Mouse (Mus musculus): ENCODE measurements at regions not wholly inside any gene's neighbourhood (a gene's known extent, or its start where the extent isn't known, plus 50 kb on each side); places are given as distances from the start of the nearest gene placed in this dataset.

DNA sequence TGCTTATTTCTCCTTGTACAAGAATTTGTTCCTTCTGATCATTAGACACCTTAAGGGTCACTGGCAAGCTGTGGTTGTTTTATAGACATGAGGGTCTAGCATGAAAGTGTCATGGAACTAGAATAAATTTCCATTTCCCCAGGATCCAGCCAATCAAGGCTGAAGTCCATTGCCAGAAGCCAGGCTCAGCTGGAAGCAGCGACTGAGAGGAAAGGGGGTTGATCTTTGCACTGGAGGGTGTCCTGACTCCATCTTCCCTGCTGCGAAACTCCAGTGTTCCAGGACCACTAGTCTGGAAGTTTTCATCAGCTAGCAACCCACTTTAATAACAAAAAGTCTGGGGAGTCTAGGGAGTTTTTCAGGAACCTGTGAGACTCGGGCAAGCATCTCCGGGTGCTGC, 517.0 kb downstream of the Kcnj2 start:
- 0 out of 2 replicates have a peak, but pooled peaks cover 5% of the 10 kb centered on the region for H3K9me3 ChIP-seq (ENCODE audit: control insufficient read depth, low read length)
- no peak for DNase-seq (ENCODE audit: low spot score)
- ATAC-seq (ENCODE audit: low FRiP score, low read depth), result no peak
- WGBS, result 56% methylated on average over 4 of the region's 4 CpGs
- no peaks in the 10 kb centered on the region for H3K36me3 ChIP-seq (ENCODE audit: control insufficient read depth, insufficient read depth, low read length)
- H3K4me3 ChIP-seq (replicated peaks; ENCODE audit: low read length), result no peak overlapping the region
- H3K4me1 ChIP-seq (ENCODE audit: control insufficient read depth, insufficient read depth, low read length), result 0 out of 2 replicates have a peak, but pooled peaks cover 2% of the 10 kb centered on the region
- no peak overlapping the region for H3K27ac ChIP-seq (replicated peaks; ENCODE audit: low read depth, low read length)
- H3K27me3 ChIP-seq (ENCODE audit: control insufficient read depth, insufficient read depth, low read length), result no peaks in the 10 kb centered on the region
- H3K9ac ChIP-seq (ENCODE audit: low read depth, low read length, severe bottlenecking), result no peak overlapping the region
- 0 out of 2 replicates have a peak overlapping the region, but pooled peaks have one; percentile 34 for H3K4me2 ChIP-seq (replicated peaks; ENCODE audit: low read depth, low read length, severe bottlenecking)
- TF ChIP-seq POLR2A (IDR thresholded peaks at IDR 0.05; ENCODE audit: borderline replicate concordance, extremely low read depth, insufficient read depth, insufficient read length), result no peak

DNA sequence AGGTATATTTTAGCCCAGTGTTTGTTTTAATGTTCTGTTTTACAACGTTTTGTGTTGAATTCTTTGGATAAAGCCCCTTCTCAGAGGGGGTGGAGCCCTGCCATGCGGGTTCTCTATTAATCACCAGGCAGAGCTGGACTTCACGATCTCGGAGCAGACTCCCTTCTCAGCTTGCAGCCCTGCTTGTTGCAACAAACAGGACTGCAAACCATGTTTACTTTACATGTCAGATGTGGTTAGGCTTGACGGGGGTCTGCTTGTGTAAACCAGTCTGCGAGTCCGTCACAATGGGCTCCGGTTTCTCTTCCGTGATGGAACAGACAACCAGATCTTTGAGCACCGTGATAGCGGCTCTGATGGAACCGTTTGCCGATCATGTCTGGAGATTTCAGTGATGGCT, 517.6 kb downstream of the Kcnj2 start:
- WGBS, result 50% methylated on average over 13 of the region's 13 CpGs

DNA sequence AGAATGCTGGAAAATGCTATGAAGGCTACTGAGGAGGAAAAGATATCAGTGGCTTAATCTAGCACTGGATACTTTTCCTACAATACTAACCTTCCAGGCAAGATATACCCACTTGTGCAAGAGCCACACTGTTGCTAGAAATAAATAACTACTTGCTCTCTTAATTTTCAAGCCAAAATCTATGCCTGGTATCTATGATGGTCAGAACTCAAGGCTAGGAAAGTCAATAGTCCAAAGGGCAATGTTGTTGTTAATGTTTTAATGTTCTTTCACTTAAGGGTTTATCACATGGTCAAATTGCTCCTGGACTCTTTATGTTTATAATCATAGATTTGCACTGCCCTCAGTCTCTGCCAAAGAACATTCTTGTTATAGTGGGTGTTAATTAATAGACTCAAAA, 533.5 kb downstream of the Kcnj2 start:
- no peaks in the 10 kb centered on the region for H3K27me3 ChIP-seq (ENCODE audit: control insufficient read depth, insufficient read depth, low read length)

More for the DNA sequence above, 517.6 kb downstream of the Kcnj2 start:
- 0 out of 2 replicates have a peak, but pooled peaks cover 5% of the 10 kb centered on the region for H3K9me3 ChIP-seq (ENCODE audit: control insufficient read depth, low read length)
- no peak overlapping the region for H3K9ac ChIP-seq (ENCODE audit: low read depth, low read length, severe bottlenecking)
- no peaks in the 10 kb centered on the region for H3K27me3 ChIP-seq (ENCODE audit: control insufficient read depth, insufficient read depth, low read length)
- H3K4me2 ChIP-seq (replicated peaks; ENCODE audit: low read depth, low read length, severe bottlenecking), result peak overlapping the region; percentile 34
- ATAC-seq (ENCODE audit: low FRiP score, low read depth) (no peak), DNase-seq (ENCODE audit: low spot score) (no peak)
- H3K4me3 ChIP-seq (replicated peaks; ENCODE audit: low read length), result 0 out of 2 replicates have a peak overlapping the region, but pooled peaks have one; percentile 4
- H3K36me3 ChIP-seq (ENCODE audit: control insufficient read depth, insufficient read depth, low read length), result no peaks in the 10 kb centered on the region
- TF ChIP-seq POLR2A (IDR thresholded peaks at IDR 0.05; ENCODE audit: borderline replicate concordance, extremely low read depth, insufficient read depth, insufficient read length), result no peak
- no peak overlapping the region for H3K27ac ChIP-seq (replicated peaks; ENCODE audit: low read depth, low read length)
- H3K4me1 ChIP-seq (ENCODE audit: control insufficient read depth, insufficient read depth, low read length), result 0 out of 2 replicates have a peak, but pooled peaks cover 2% of the 10 kb centered on the region

DNA sequence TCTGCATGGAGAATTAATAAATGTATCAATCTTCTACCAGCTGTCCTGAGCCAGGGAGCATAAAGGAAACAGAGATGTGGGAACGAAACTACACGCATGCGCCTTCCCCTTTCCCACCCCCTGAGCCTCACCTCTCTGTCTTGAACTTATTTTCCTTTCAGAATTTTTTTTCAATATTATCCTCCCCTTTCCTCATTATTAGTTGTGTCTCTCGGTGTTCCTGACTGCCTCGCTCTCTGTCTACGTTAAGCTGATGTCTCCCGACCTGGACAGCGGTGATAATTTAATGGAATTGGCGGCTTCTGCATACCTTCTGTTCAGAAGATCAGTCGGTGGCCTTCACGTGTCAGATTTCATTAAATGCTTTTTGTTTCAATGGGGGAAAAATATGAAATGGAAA, 539.2 kb downstream of the Kcnj2 start:
- ATAC-seq (ENCODE audit: low FRiP score, low read depth), result no peak
- Histone ChIP-seq H3K27ac (replicated peaks; ENCODE audit: low read depth, low read length) (no peak overlapping the region), H3K4me2 (replicated peaks; ENCODE audit: low read depth, low read length, severe bottlenecking) (no peak overlapping the region), H3K4me1 (ENCODE audit: control insufficient read depth, insufficient read depth, low read length) (no peaks in the 10 kb centered on the region), H3K27me3 (ENCODE audit: control insufficient read depth, insufficient read depth, low read length) (no peaks in the 10 kb centered on the region), H3K9ac (ENCODE audit: low read depth, low read length, severe bottlenecking) (no peak overlapping the region), H3K9me3 (ENCODE audit: control insufficient read depth, low read length) (no peaks in the 10 kb centered on the region), H3K4me3 (replicated peaks; ENCODE audit: low read length) (no peak overlapping the region), H3K36me3 (ENCODE audit: control insufficient read depth, insufficient read depth, low read length) (no peaks in the 10 kb centered on the region)
- 77% methylated on average over 11 of the region's 11 CpGs for WGBS
- TF ChIP-seq POLR2A (IDR thresholded peaks at IDR 0.05; ENCODE audit: borderline replicate concordance, extremely low read depth, insufficient read depth, insufficient read length), result no peak
- no peak for DNase-seq (ENCODE audit: low spot score)

More for the DNA sequence above, 533.5 kb downstream of the Kcnj2 start:
- Histone ChIP-seq H3K36me3 (ENCODE audit: control insufficient read depth, insufficient read depth, low read length) (no peaks in the 10 kb centered on the region), H3K4me3 (replicated peaks; ENCODE audit: low read length) (no peak overlapping the region), H3K4me1 (ENCODE audit: control insufficient read depth, insufficient read depth, low read length) (no peaks in the 10 kb centered on the region), H3K9ac (ENCODE audit: low read depth, low read length, severe bottlenecking) (no peak overlapping the region), H3K4me2 (replicated peaks; ENCODE audit: low read depth, low read length, severe bottlenecking) (no peak overlapping the region), H3K27ac (replicated peaks; ENCODE audit: low read depth, low read length) (no peak overlapping the region), H3K9me3 (ENCODE audit: control insufficient read depth, low read length) (no peaks in the 10 kb centered on the region)
- DNase-seq (ENCODE audit: low spot score) (no peak), ATAC-seq (ENCODE audit: low FRiP score, low read depth) (no peak)
- no peak for TF ChIP-seq POLR2A (IDR thresholded peaks at IDR 0.05; ENCODE audit: borderline replicate concordance, extremely low read depth, insufficient read depth, insufficient read length)

DNA sequence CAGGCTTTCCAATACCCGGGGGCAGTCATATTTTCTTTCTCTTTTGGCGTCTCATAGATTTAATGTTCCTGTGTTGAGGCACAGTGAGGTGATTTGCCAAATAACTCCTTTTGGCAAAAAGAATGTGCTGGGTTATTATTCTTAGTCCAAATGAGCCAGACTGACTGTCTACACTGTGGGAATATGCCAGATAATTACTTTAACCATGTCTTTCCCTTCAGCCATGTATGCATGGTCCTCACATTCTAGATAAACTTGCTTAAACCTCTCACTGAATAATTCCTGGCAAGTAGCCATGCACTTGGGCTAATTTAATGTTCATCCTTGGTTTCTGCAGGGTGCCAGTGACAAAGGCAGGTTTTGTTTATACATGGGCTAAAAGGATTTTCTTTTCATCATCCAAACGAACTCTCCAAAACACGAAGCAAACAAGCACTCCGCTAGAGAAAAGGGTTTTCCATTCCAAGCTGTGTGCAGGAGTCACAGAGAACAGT, 544.6 kb downstream of the Kcnj2 start:
- ATAC-seq (ENCODE audit: low FRiP score, low read depth) (no peak), DNase-seq (ENCODE audit: low spot score) (no peak)
- H3K27ac ChIP-seq (replicated peaks; ENCODE audit: low read depth, low read length), result no peak overlapping the region
- no peak for TF ChIP-seq POLR2A (IDR thresholded peaks at IDR 0.05; ENCODE audit: borderline replicate concordance, extremely low read depth, insufficient read depth, insufficient read length)
- no peaks in the 10 kb centered on the region for H3K9me3 ChIP-seq (ENCODE audit: control insufficient read depth, low read length)
- H3K36me3 ChIP-seq (ENCODE audit: control insufficient read depth, insufficient read depth, low read length), result no peaks in the 10 kb centered on the region
- H3K4me2 ChIP-seq (replicated peaks; ENCODE audit: low read depth, low read length, severe bottlenecking), result no peak overlapping the region
- H3K9ac ChIP-seq (ENCODE audit: low read depth, low read length, severe bottlenecking), result no peak overlapping the region
- WGBS, result 58% methylated on average over 5 of the region's 5 CpGs
- H3K4me3 ChIP-seq (replicated peaks; ENCODE audit: low read length), result no peak overlapping the region
- 0 out of 2 replicates have a peak, but pooled peaks cover 3% of the 10 kb centered on the region for H3K4me1 ChIP-seq (ENCODE audit: control insufficient read depth, insufficient read depth, low read length)
- no peaks in the 10 kb centered on the region for H3K27me3 ChIP-seq (ENCODE audit: control insufficient read depth, insufficient read depth, low read length)

Measured in limb, embryonic 14.5 days (tissue).